Mouse (Mus musculus): ENCODE data around the gene Gimap1. TPM values are rescaled to one million over a fixed set of nuclear protein-coding genes. Genes with fewer than 3 reads are reported as not detected.

The Gimap1 gene
- polyA plus RNA-seq, 1 experiment = 2.3 TPM

GRCm38 (mm10) chr6:48725476-48725875 lies 13.4 kb upstream of the Gimap1 start:
- no peak overlapping the region for H3K4me3 ChIP-seq (replicated peaks; ENCODE audit: insufficient read depth, low read depth, low read length)
- 0% methylated on average over 1 of the region's 1 CpGs for WGBS
- TF ChIP-seq POLR2A (IDR thresholded peaks at IDR 0.05; ENCODE audit: borderline replicate concordance, insufficient read depth, low read length) = no peak
- no peak for TF ChIP-seq CTCF (IDR thresholded peaks at IDR 0.05; ENCODE audit: borderline replicate concordance, insufficient read depth, low read depth, low read length)
- H3K27me3 ChIP-seq (ENCODE audit: control insufficient read depth, insufficient read depth, low read length) = no peaks in the 10 kb centered on the region
- H3K27ac ChIP-seq (ENCODE audit: insufficient read depth, low read length) = no peak overlapping the region
- no peak for DNase-seq
- H3K4me1 ChIP-seq (ENCODE audit: control insufficient read depth, insufficient read depth, low read length) = no peaks in the 10 kb centered on the region

GRCm38 (mm10) chr6:48727761-48728160 lies 11.1 kb upstream of the Gimap1 start:
- no peak for TF ChIP-seq POLR2A (IDR thresholded peaks at IDR 0.05; ENCODE audit: borderline replicate concordance, insufficient read depth, low read length)
- no peak for TF ChIP-seq CTCF (IDR thresholded peaks at IDR 0.05; ENCODE audit: borderline replicate concordance, insufficient read depth, low read depth, low read length)
- no peak for DNase-seq
- no peaks in the 10 kb centered on the region for H3K27me3 ChIP-seq (ENCODE audit: control insufficient read depth, insufficient read depth, low read length)
- no peak overlapping the region for H3K27ac ChIP-seq (ENCODE audit: insufficient read depth, low read length)
- 84% methylated on average over 5 of the region's 5 CpGs for WGBS
- no peaks in the 10 kb centered on the region for H3K4me1 ChIP-seq (ENCODE audit: control insufficient read depth, insufficient read depth, low read length)
- no peak overlapping the region for H3K4me3 ChIP-seq (replicated peaks; ENCODE audit: insufficient read depth, low read depth, low read length)

- Histone ChIP-seq H3K27ac (ENCODE audit: insufficient read depth, low read length) (no peak overlapping the region), H3K4me3 (replicated peaks; ENCODE audit: insufficient read depth, low read depth, low read length) (no peak overlapping the region), H3K27me3 (ENCODE audit: control insufficient read depth, insufficient read depth, low read length) (no peaks in the 10 kb centered on the region), H3K4me1 (ENCODE audit: control insufficient read depth, insufficient read depth, low read length) (no peaks in the 10 kb centered on the region)
- no peak for TF ChIP-seq POLR2A (IDR thresholded peaks at IDR 0.05; ENCODE audit: borderline replicate concordance, insufficient read depth, low read length)
- TF ChIP-seq CTCF (IDR thresholded peaks at IDR 0.05; ENCODE audit: borderline replicate concordance, insufficient read depth, low read depth, low read length) = no peak
- no peak for DNase-seq
- WGBS = 43% methylated on average over 8 of the region's 8 CpGs
Measured at GRCm38 (mm10) chr6:48732864-48733304, 6.0 kb upstream of the Gimap1 start.

- no peak for TF ChIP-seq POLR2A (IDR thresholded peaks at IDR 0.05; ENCODE audit: borderline replicate concordance, insufficient read depth, low read length)
- no peak for TF ChIP-seq CTCF (IDR thresholded peaks at IDR 0.05; ENCODE audit: borderline replicate concordance, insufficient read depth, low read depth, low read length)
- Histone ChIP-seq H3K27ac (ENCODE audit: insufficient read depth, low read length) (no peak overlapping the region), H3K27me3 (ENCODE audit: control insufficient read depth, insufficient read depth, low read length) (no peaks in the 10 kb centered on the region), H3K4me1 (ENCODE audit: control insufficient read depth, insufficient read depth, low read length) (no peaks in the 10 kb centered on the region), H3K4me3 (replicated peaks; ENCODE audit: insufficient read depth, low read depth, low read length) (no peak overlapping the region)
- DNase-seq = no peak
- 89% methylated on average over 1 of the region's 1 CpGs for WGBS
Measured at GRCm38 (mm10) chr6:48733660-48734059, 5.2 kb upstream of the Gimap1 start.

- H3K27ac ChIP-seq (ENCODE audit: insufficient read depth, low read length) = no peak overlapping the region
- H3K4me3 ChIP-seq (replicated peaks; ENCODE audit: insufficient read depth, low read depth, low read length) = no peak overlapping the region
- no peak for TF ChIP-seq POLR2A (IDR thresholded peaks at IDR 0.05; ENCODE audit: borderline replicate concordance, insufficient read depth, low read length)
- TF ChIP-seq CTCF (IDR thresholded peaks at IDR 0.05; ENCODE audit: borderline replicate concordance, insufficient read depth, low read depth, low read length) = no peak
- no peaks in the 10 kb centered on the region for H3K27me3 ChIP-seq (ENCODE audit: control insufficient read depth, insufficient read depth, low read length)
- H3K4me1 ChIP-seq (ENCODE audit: control insufficient read depth, insufficient read depth, low read length) = no peaks in the 10 kb centered on the region
- no peak for DNase-seq
- 88% methylated on average over 2 of the region's 2 CpGs for WGBS
Measured at GRCm38 (mm10) chr6:48737053-48737452, 1.8 kb upstream of the Gimap1 start.

GRCm38 (mm10) chr6:48737688-48738087 lies 1.2 kb upstream of the Gimap1 start:
- no peak overlapping the region for H3K27ac ChIP-seq (ENCODE audit: insufficient read depth, low read length)
- TF ChIP-seq POLR2A (IDR thresholded peaks at IDR 0.05; ENCODE audit: borderline replicate concordance, insufficient read depth, low read length) = no peak
- no peak for TF ChIP-seq CTCF (IDR thresholded peaks at IDR 0.05; ENCODE audit: borderline replicate concordance, insufficient read depth, low read depth, low read length)
- H3K4me1 ChIP-seq (ENCODE audit: control insufficient read depth, insufficient read depth, low read length) = peaks cover under 1% of the 10 kb centered on the region; the same call in 1 of the 2 replicates
- 41% methylated on average over 5 of the region's 5 CpGs for WGBS
- no peak overlapping the region for H3K4me3 ChIP-seq (replicated peaks; ENCODE audit: insufficient read depth, low read depth, low read length)
- DNase-seq = no peak
- H3K27me3 ChIP-seq (ENCODE audit: control insufficient read depth, insufficient read depth, low read length) = no peaks in the 10 kb centered on the region

GRCm38 (mm10) chr6:48739780-48740055 lies 864 bp downstream of the Gimap1 start:
- Histone ChIP-seq H3K4me1 (ENCODE audit: control insufficient read depth, insufficient read depth, low read length) (peaks cover 4% of the 10 kb centered on the region; the same call in 1 of the 2 replicates), H3K27ac (ENCODE audit: insufficient read depth, low read length) (no peak overlapping the region), H3K27me3 (ENCODE audit: control insufficient read depth, insufficient read depth, low read length) (no peaks in the 10 kb centered on the region), H3K4me3 (replicated peaks; ENCODE audit: insufficient read depth, low read depth, low read length) (no peak overlapping the region)
- WGBS = 87% methylated on average over 3 of the region's 3 CpGs
- no peak for TF ChIP-seq CTCF (IDR thresholded peaks at IDR 0.05; ENCODE audit: borderline replicate concordance, insufficient read depth, low read depth, low read length)
- TF ChIP-seq POLR2A (IDR thresholded peaks at IDR 0.05; ENCODE audit: borderline replicate concordance, insufficient read depth, low read length) = no peak
- no peak for DNase-seq

GRCm38 (mm10) chr6:48740501-48741169 lies 1.8 kb downstream of the Gimap1 start:
- Histone ChIP-seq H3K4me3 (replicated peaks; ENCODE audit: insufficient read depth, low read depth, low read length) (no peak overlapping the region), H3K4me1 (ENCODE audit: control insufficient read depth, insufficient read depth, low read length) (peaks cover 4% of the 10 kb centered on the region; the same call in 1 of the 2 replicates), H3K27ac (ENCODE audit: insufficient read depth, low read length) (no peak overlapping the region), H3K27me3 (ENCODE audit: control insufficient read depth, insufficient read depth, low read length) (no peaks in the 10 kb centered on the region)
- DNase-seq = no peak
- 83% methylated on average over 3 of the region's 3 CpGs for WGBS
- TF ChIP-seq POLR2A (IDR thresholded peaks at IDR 0.05; ENCODE audit: borderline replicate concordance, insufficient read depth, low read length) = no peak
- no peak for TF ChIP-seq CTCF (IDR thresholded peaks at IDR 0.05; ENCODE audit: borderline replicate concordance, insufficient read depth, low read depth, low read length)
